Mouse (Mus musculus): ENCODE measurements around the gene Pde9a.

DNA sequence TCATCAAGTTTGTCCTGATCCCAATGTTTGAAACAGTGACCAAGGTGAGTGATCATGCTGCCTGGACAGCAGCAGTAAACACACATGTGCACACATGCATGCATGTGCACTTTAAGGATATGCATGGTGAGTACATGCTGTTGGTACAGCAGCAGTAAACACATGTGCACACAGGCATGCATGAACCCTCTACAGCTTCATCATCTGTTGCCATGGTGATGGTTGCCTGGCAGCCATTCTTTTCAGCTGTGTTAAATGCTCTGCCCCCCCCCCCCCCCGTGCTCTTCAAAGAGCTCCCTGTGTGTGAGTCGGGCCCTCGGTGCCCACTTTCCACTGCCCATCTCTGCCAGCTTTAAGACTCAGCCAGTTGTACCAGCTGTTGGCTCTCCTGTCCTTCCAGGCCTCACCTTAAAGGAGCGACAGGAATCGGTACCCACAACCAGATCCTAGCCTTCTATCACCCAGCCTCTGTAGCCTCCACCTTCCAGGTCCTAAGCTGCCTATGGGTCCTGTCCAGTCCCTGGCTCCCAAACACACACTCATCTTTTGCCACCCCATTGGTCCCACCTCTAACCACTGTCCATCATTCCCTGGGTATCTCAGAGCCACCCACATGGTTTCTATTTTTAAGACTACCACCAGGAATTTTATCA lies 84.9 kb downstream of the Pde9a start:
- TF ChIP-seq CTCF (IDR thresholded peaks at IDR 0.05) (no peak), EP300 (IDR thresholded peaks at IDR 0.05) (no peak)

Measured in lung, postnatal 0 days (tissue).